Mouse (Mus musculus) forebrain, embryonic 13.5 days (tissue): ENCODE measurements around the gene Arhgap24. TPM values are rescaled to one million over a fixed set of nuclear protein-coding genes. Genes with fewer than 3 reads are reported as not detected.

Experiments
- ATAC-seq: fragments of 200-750 bp; cut with Nextera tagmentation; 2 replicates; pipeline ENCODE4 v1.8.0; 2017
- H3K27ac ChIP-seq: fragments of 300-500 bp; sonication (generic); 2 replicates; pipeline ENCODE4 v1.5.1; 2015; ENCODE audit warnings: inconsistent platforms, mild to moderate bottlenecking, moderate library complexity
- H3K27me3 ChIP-seq: fragments of 300-500 bp; sonication (generic); 2 replicates; pipeline ENCODE4 v1.6.1; 2015; ENCODE audit warnings: mild to moderate bottlenecking, inconsistent platforms
- H3K36me3 ChIP-seq: fragments of 300-500 bp; sonication (generic); 2 replicates; pipeline ENCODE4 v1.6.1; 2015; ENCODE audit warnings: mild to moderate bottlenecking, inconsistent platforms; ENCODE audit not compliant: poor library complexity, severe bottlenecking
- H3K4me1 ChIP-seq: fragments of 300-500 bp; sonication (generic); 2 replicates; pipeline ENCODE4 v1.6.1; 2015; ENCODE audit warnings: inconsistent platforms
- H3K4me2 ChIP-seq: fragments of 300-500 bp; sonication (generic); 2 replicates; pipeline ENCODE4 v1.6.1; 2015; ENCODE audit warnings: inconsistent platforms, mild to moderate bottlenecking, moderate library complexity
- H3K4me3 ChIP-seq: fragments of 300-500 bp; sonication (generic); 2 replicates; pipeline ENCODE4 v1.5.1; 2015; ENCODE audit warnings: mild to moderate bottlenecking, inconsistent platforms
- H3K9ac ChIP-seq: fragments of 300-500 bp; sonication (generic); 2 replicates; pipeline ENCODE4 v1.6.1; 2015; ENCODE audit warnings: mild to moderate bottlenecking, inconsistent platforms
- H3K9me3 ChIP-seq: fragments of 300-500 bp; sonication (generic); replicated peaks from 2 replicates; pipeline ENCODE4 v1.6.1; 2016; ENCODE audit warnings: inconsistent platforms
- WGBS: fragments of 180-500 bp; shearing (Covaris S2); methylation state at CpG from one replicate; pipeline ENCODE4 v1.1.7; 2015; 5-methylcytosine and 5-hydroxymethylcytosine counted together
- polyA plus RNA-seq: library from polyadenylated mRNA; unstranded; fragments of >200 nt; fragmentation: Nextera tagmentation; extraction: Ambion mirVana; gene quantifications from 2 replicates; pipeline ENCODE4 v1.2.1, GENCODE M21; 2015

The Arhgap24 gene
- polyA plus RNA-seq, 1 experiment from 2014 or later, result 2.0 TPM

DNA sequence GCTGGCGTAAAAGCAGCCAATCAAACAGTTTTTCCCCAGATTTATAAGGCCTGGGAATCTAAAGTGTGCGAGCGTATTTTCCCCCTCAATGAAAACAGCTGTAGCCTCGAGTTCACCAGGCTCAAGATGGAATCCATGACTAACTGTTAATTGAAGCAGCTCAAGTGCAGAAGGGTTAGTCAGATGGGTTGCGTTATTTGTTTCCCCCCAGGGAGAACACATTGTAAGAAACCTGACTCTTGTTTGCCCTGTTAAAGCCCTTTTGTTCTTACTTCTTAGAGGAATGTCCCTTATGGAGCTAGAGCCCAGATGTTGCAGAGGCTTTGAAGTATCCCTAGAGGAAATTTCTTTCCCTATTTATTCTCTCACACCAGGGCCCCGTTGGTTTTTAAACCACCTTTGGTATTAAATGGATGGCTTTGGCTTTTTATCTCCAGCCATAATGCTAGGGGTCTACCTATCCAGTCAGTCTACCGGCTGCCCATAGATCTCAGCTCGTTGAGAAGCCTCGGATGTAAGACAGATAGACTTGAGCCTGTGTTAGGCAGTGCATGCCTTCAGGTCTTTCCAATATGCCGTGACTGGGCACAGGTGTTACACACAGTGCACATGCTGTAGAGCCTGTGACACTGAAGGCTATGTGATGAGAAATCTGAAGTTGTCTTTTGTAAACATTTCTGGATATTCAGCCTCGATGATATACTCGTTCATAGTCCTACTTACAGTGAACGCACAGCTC, 184.0 kb downstream of the Arhgap24 start:
- Histone ChIP-seq H3K9me3 (no peaks in the 10 kb centered on the region), H3K4me1 (no peaks in the 10 kb centered on the region)
- WGBS, result 56% methylated on average over 13 of the region's 13 CpGs

DNA sequence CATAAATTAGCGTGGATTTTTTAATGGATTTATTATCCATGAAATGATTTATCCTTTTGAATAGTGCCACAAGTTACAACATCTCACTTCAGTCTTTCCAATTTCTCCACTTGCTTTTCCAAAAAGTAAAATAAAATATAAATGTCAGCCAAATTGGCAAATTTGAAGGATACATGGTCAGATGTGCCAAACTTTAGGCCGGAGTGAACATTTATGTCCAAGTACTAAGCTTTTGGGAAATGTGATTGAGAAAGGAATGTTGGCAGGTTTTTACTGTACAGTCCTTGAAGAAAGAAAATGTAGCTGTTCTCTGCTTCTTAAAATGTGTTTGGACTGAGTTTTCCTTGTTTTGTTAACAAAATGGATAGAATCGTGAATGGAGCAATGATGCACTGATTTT, 185.7 kb downstream of the Arhgap24 start:
- Histone ChIP-seq H3K4me1 (no peaks in the 10 kb centered on the region), H3K9me3 (no peaks in the 10 kb centered on the region), H3K4me2 (no peak overlapping the region), H3K27me3 (no peaks in the 10 kb centered on the region), H3K4me3 (no peak overlapping the region), H3K9ac (no peak overlapping the region), H3K36me3 (no peaks in the 10 kb centered on the region), H3K27ac (no peak overlapping the region)
- WGBS, result 94% methylated on average over 3 of the region's 3 CpGs
- no peak for ATAC-seq

More for the DNA sequence above, 184.0 kb downstream of the Arhgap24 start:
- Histone ChIP-seq H3K4me3 (no peak overlapping the region), H3K9ac (no peak overlapping the region), H3K36me3 (no peaks in the 10 kb centered on the region), H3K4me2 (no peak overlapping the region), H3K27ac (no peak overlapping the region), H3K27me3 (no peaks in the 10 kb centered on the region)
- no peak for ATAC-seq

GRCm38 (mm10) chr5:102667754-102668575, 186.8 kb downstream of the Arhgap24 start:
- no peak for ATAC-seq
- Histone ChIP-seq H3K27me3 (no peaks in the 10 kb centered on the region), H3K36me3 (no peaks in the 10 kb centered on the region), H3K4me1 (no peaks in the 10 kb centered on the region), H3K4me3 (no peak overlapping the region), H3K4me2 (no peak overlapping the region), H3K9ac (no peak overlapping the region), H3K27ac (no peak overlapping the region), H3K9me3 (no peaks in the 10 kb centered on the region)
- WGBS, result 89% methylated on average over 9 of the region's 9 CpGs

- Histone ChIP-seq H3K4me2 (no peak overlapping the region), H3K27ac (no peak overlapping the region), H3K27me3 (no peaks in the 10 kb centered on the region), H3K36me3 (no peaks in the 10 kb centered on the region), H3K4me1 (no peaks in the 10 kb centered on the region), H3K9ac (no peak overlapping the region), H3K4me3 (no peak overlapping the region), H3K9me3 (no peaks in the 10 kb centered on the region)
- 79% methylated on average over 4 of the region's 4 CpGs for WGBS
- ATAC-seq, result no peak
These were observed 189.0 kb downstream of the Arhgap24 start for GRCm38 (mm10) chr5:102670206-102670605.

- WGBS, result 78% methylated on average over 5 of the region's 5 CpGs
- no peaks in the 10 kb centered on the region for H3K36me3 ChIP-seq
- ATAC-seq, result no peak
- no peak overlapping the region for H3K9ac ChIP-seq
- no peaks in the 10 kb centered on the region for H3K4me1 ChIP-seq
- no peaks in the 10 kb centered on the region for H3K27me3 ChIP-seq
- H3K4me3 ChIP-seq, result no peak overlapping the region
- H3K27ac ChIP-seq, result no peak overlapping the region
- H3K9me3 ChIP-seq, result no peaks in the 10 kb centered on the region
- no peak overlapping the region for H3K4me2 ChIP-seq
These were observed 189.6 kb downstream of the Arhgap24 start for GRCm38 (mm10) chr5:102670731-102671345.

DNA sequence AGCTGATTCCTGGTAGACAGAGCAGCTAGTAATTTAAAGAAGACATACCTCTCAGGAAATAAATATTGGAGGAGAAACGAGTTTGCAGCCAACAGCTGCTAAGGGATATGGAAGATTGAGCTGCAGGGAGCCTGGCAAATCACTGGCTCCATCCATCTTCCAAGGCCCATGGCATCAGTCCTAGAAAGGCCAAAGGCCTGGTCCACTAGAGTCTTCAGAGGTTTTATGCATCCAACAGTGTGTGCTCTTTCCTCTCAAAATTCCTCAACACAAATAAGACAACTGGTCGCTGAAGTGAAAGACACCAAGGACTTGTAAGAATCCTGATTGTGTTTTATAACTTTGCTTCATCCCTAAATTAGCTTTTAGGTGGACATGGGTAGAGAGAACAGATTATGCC, 194.1 kb downstream of the Arhgap24 start:
- 77% methylated on average over 2 of the region's 2 CpGs for WGBS
- ATAC-seq, result no peak

GRCm38 (mm10) chr5:102677176-102677575, 196.0 kb downstream of the Arhgap24 start:
- 40% methylated on average over 2 of the region's 2 CpGs for WGBS
- no peak overlapping the region for H3K4me3 ChIP-seq

More for the DNA sequence above, 194.1 kb downstream of the Arhgap24 start:
- H3K27me3 ChIP-seq, result no peaks in the 10 kb centered on the region
- no peaks in the 10 kb centered on the region for H3K9me3 ChIP-seq
- H3K4me2 ChIP-seq, result no peak overlapping the region
- H3K4me3 ChIP-seq, result no peak overlapping the region
- no peaks in the 10 kb centered on the region for H3K36me3 ChIP-seq
- H3K27ac ChIP-seq, result no peak overlapping the region
- no peak overlapping the region for H3K9ac ChIP-seq
- no peaks in the 10 kb centered on the region for H3K4me1 ChIP-seq

GRCm38 (mm10) chr5:102687673-102688072, 206.5 kb downstream of the Arhgap24 start:
- no peaks in the 10 kb centered on the region for H3K9me3 ChIP-seq
- H3K4me2 ChIP-seq, result no peak overlapping the region
- H3K27ac ChIP-seq, result no peak overlapping the region
- H3K4me1 ChIP-seq, result no peaks in the 10 kb centered on the region
- no peaks in the 10 kb centered on the region for H3K27me3 ChIP-seq
- H3K9ac ChIP-seq, result no peak overlapping the region
- no peaks in the 10 kb centered on the region for H3K36me3 ChIP-seq
- 78% methylated on average over 5 of the region's 5 CpGs for whole genome bisulfite sequencing
- H3K4me3 ChIP-seq, result no peak overlapping the region
- ATAC-seq, result no peak

More at GRCm38 (mm10) chr5:102677176-102677575, 196.0 kb downstream of the Arhgap24 start:
- Histone ChIP-seq H3K4me1 (no peaks in the 10 kb centered on the region), H3K9me3 (no peaks in the 10 kb centered on the region), H3K4me2 (no peak overlapping the region), H3K9ac (no peak overlapping the region), H3K36me3 (no peaks in the 10 kb centered on the region), H3K27me3 (no peaks in the 10 kb centered on the region), H3K27ac (no peak overlapping the region)
- ATAC-seq, result no peak

DNA sequence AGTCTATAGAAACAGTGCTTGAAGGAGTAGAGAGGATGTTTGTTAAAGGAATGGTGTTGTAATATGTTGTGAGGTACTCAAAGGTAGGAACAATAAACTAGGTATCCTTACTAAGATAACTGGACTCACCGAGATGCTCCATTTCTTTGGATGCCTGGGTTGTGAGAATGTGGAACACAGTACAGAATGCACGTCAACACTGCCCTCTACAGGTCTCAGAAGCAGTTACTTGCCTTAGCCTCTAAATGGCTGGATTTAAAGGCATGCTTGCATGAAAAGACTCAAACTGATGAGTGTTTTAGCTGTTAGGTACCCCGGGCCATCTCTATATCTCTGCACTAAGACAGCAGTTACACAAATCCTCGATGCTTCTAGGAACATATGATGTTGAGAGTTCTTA, 211.3 kb downstream of the Arhgap24 start:
- Histone ChIP-seq H3K4me1 (no peaks in the 10 kb centered on the region), H3K27ac (no peak overlapping the region), H3K9me3 (no peaks in the 10 kb centered on the region), H3K9ac (no peak overlapping the region), H3K4me3 (no peak overlapping the region), H3K27me3 (no peaks in the 10 kb centered on the region), H3K36me3 (no peaks in the 10 kb centered on the region), H3K4me2 (no peak overlapping the region)
- 16% methylated on average over 4 of the region's 4 CpGs for WGBS
- ATAC-seq, result peak; percentile 77

- ATAC-seq, result no peak
- WGBS, result 68% methylated on average over 2 of the region's 2 CpGs
- Histone ChIP-seq H3K4me1 (no peaks in the 10 kb centered on the region), H3K27me3 (no peaks in the 10 kb centered on the region), H3K27ac (no peak overlapping the region), H3K36me3 (no peaks in the 10 kb centered on the region), H3K4me2 (no peak overlapping the region), H3K9me3 (no peaks in the 10 kb centered on the region), H3K9ac (no peak overlapping the region), H3K4me3 (no peak overlapping the region)
These were observed 212.0 kb downstream of the Arhgap24 start for GRCm38 (mm10) chr5:102693192-102693591.

- H3K4me2 ChIP-seq, result no peak overlapping the region
- no peak overlapping the region for H3K27ac ChIP-seq
- no peaks in the 10 kb centered on the region for H3K4me1 ChIP-seq
- H3K4me3 ChIP-seq, result no peak overlapping the region
- no peaks in the 10 kb centered on the region for H3K27me3 ChIP-seq
- H3K36me3 ChIP-seq, result no peaks in the 10 kb centered on the region
- H3K9me3 ChIP-seq, result no peaks in the 10 kb centered on the region
- no peak for ATAC-seq
- WGBS, result 90% methylated on average over 3 of the region's 3 CpGs
- H3K9ac ChIP-seq, result no peak overlapping the region
These were observed 212.7 kb downstream of the Arhgap24 start for GRCm38 (mm10) chr5:102693871-102694270.

DNA sequence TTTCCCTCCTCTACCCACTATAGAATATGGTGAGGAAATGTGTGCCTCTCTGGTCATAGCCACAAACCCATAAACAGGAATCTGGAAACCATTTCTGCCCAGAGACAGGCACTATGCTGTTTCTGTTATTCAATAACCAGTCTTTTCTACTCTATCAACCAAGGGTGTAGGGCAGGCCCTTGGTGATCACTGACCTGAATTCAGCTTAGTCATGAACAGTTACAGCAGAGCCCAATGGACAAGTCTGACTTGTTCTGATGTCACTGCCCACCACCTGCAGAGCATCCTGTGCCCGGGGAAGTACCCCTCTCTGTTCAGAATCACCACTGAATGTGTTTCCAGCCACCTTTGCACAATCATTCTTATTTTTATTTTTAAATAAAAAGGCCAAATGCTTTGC, 216.6 kb downstream of the Arhgap24 start:
- H3K4me3 ChIP-seq, result no peak overlapping the region
- no peaks in the 10 kb centered on the region for H3K9me3 ChIP-seq
- no peak overlapping the region for H3K9ac ChIP-seq
- ATAC-seq, result no peak
- no peaks in the 10 kb centered on the region for H3K27me3 ChIP-seq
- H3K36me3 ChIP-seq, result no peaks in the 10 kb centered on the region
- no peaks in the 10 kb centered on the region for H3K4me1 ChIP-seq
- no peak overlapping the region for H3K4me2 ChIP-seq
- no peak overlapping the region for H3K27ac ChIP-seq
- 81% methylated on average over 1 of the region's 1 CpGs for WGBS
